Mouse (Mus musculus) T-helper 2 cell (primary cell): Measurements from ENCODE around the gene Gm20716.

Experiments used
- in situ Hi-C: fragments of 300-600 bp; cut with MboI, MseI; formaldehyde crosslinking; loops from one replicate; pipeline ENCODE4 v1.15.1; 2025; ENCODE audit warnings: high pct_unique_total_duplicates

Gene Gm20716

DNA sequence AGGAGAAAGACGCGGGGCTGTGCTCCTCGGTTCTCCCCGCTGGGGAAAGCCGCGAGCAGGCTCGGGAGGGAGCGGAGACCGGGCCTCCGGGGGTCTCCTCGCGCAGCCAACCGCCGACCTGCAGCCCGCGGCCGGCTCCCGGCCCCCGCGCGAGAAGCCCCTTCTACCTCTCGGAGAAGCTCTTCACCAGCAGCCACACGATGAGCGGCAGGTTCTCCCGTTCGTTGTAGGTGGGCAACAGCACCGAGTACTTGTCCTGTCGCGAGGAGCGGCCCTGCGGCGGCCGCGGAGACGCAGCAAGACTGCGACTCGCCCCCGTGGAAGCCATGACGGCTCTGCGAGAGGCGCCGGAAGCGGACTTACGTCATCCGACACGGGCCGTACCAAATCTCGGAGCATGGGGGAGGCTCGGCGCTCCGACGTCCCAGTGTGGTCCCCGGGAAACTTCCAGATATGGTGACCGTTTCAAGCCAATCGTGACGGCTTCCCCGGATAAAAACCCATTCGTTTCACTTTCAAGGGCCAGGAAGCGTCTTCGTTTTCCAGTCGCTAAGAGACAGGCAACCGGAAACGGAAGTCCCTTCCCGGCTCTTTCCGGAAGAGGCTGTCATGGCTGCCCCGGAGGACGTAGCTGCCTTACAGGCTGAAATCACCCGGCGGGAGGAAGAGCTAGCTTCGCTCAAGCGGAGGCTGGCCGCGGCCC lies at the start of gene Gm20716, which contains the start of the genes Dpm1 and Mocs3:
Gene Gm20716 (minus strand): TSS at position 339 of the 703 bp plus-strand sequence.
Gene Dpm1 (minus strand): TSS at position 566 of the 703 bp plus-strand sequence.
Gene Mocs3 (plus strand): TSS at position 597 of the 703 bp plus-strand sequence.
- in situ Hi-C loops, result no loop called here

DNA sequence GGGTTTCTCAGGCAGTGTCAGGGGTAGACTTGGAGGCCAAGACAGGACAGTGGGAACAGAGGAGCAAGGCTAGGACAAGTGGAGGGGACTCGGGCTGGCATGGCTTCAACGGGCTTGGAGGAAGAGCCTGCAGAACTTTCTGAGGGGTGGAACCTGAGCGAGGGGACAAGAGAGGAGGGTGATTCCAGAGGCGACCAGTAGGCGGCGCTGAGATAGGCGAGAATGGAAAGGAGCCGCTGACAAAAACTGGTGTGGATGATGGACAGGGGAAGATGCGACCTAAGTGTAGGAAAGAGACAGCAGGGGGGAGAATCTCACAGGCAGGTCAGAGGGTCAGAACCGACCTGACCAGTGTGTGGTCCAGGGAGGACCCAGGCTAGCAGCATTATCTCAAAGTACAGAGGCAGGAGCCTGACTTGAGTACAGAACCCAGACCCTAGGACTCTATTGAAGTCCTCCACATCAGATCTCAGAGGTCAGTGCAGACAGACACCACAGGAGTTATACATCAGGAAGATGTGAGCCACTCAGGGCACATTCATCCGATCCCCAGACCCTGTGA lies 44.3 kb upstream of the Gm20716 start:
- in situ Hi-C loops, result no loop called here

GRCm38 (mm10) chr2:168273387-168273786 lies 43.2 kb upstream of the Gm20716 start:
- in situ Hi-C loops, result no loop called here

GRCm38 (mm10) chr2:168268033-168268432 lies 37.9 kb upstream of the Gm20716 start:
- in situ Hi-C loops, result no loop called here

- in situ Hi-C loops, result no loop called here
Observed at GRCm38 (mm10) chr2:168260900-168261299, 30.7 kb upstream of the Gm20716 start.

DNA sequence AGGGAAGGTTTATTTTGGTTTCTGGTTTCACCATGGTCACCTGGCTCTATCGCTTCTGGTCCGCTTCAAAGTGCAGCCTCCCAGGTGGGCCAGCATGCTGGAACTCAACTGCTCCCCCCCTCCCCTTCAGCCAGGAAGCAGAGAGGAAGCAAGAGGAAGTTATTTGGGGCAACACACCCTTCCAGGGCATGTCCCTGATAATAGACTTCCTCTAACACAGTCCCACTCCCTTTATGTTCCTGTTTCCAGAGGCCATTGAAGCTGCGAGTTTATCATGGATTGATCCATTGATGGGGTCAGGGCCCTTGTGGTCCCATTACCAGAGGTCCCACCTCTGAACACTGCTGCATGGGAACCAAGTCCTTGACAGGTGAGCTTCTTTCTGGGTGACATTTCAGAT lies 30.0 kb upstream of the Gm20716 start:
- in situ Hi-C loops, result no loop called here

- in situ Hi-C loops, result loop anchor here (10.0 kb wide), 1 partner anchor 376 kb away; no protein-coding TSS in a partner anchor
Observed at GRCm38 (mm10) chr2:168259046-168259445, 28.9 kb upstream of the Gm20716 start.

GRCm38 (mm10) chr2:168257188-168257587 lies 27.0 kb upstream of the Gm20716 start:
- in situ Hi-C loops, result loop anchor here (10.0 kb wide), 1 partner anchor 378 kb away; no protein-coding TSS in a partner anchor

GRCm38 (mm10) chr2:168256506-168256905 lies 26.3 kb upstream of the Gm20716 start:
- in situ Hi-C loops, result loop anchor here (10.0 kb wide), 1 partner anchor 378 kb away; no protein-coding TSS in a partner anchor

DNA sequence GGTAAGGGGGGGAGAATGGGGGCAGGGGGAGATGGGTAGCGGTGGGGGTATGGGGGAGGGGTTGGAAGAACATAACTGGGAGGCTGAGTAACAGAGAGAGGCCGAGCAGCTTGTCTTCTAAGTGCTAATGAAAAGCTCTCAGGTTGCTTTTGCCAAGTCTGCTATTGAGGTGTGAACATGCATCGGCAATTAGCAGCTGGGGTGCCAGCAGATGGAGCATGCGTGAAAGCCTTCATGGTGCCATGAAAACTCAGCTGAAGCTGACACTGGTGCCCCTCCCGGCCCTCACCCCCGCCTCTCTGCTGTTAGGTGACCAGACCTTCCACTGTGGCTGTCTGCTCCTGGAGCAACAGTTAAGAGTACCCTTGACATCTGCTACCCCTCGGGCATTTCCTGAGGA lies 23.7 kb upstream of the Gm20716 start:
- in situ Hi-C loops, result loop anchor here (5.0 to 10.0 kb wide), 2 partner anchors 188 to 381 kb away; no protein-coding TSS in a partner anchor

- in situ Hi-C loops, result loop anchor here (5.0 to 10.0 kb wide), 2 partner anchors 190 to 382 kb away; no protein-coding TSS in a partner anchor
Observed at GRCm38 (mm10) chr2:168252639-168253292, 22.6 kb upstream of the Gm20716 start.

DNA sequence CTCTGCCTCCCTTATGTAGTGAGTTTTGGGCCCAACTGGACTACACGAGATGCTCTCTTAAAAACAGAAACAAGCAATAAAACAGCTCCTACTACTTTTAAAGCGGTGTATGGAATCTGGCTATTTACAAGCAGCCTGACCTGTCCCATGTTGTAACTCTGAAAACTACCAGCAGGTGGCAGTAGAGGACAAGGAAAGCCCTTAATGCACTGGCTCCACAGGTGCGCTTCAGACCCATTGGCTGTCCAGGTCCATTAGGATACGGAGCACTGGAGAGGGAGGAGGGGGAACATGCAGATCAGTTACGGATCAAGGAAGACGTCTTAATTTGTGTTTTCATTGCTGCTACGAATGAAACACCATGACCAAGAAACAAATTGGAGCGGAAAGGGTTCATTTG lies 20.1 kb upstream of the Gm20716 start:
- in situ Hi-C loops, result loop anchor here (5.0 to 10.0 kb wide), 2 partner anchors 192 to 385 kb away; no protein-coding TSS in a partner anchor

GRCm38 (mm10) chr2:168248856-168249245 lies 18.7 kb upstream of the Gm20716 start:
- in situ Hi-C loops, result no loop called here

DNA sequence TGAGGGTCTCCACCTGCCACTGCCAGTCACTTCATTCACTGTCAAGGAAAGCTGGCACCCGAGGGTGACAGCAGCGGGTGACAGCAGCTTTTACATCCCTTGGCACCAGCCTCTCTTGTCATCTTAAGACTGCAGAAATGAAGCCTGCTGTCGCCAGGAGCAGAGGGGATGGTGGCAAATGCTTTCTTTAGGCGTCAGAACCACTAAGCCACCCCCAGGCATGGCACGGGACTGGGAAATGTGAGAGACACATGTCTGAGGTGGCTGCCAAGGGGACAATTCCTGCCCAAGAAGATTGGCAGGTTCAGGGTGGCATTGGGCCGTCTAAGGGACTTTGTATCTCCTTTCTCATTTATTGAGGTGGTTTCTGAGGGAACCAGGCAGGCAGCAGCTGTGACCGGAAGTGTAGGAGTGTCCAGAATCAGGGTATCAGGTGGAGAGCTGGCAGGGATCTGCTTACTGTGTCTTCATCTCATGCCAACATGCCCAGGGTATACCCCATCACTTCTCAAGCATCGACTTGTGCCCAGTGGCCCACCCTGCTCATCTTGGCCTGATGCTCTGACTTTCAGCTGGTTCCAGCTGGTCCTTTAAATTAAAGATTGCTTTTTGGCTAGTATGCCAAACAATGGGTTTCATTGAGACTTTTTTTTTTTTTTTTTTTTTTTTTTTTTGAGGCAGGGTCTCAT lies 18.1 kb upstream of the Gm20716 start:
- in situ Hi-C loops, result no loop called here

DNA sequence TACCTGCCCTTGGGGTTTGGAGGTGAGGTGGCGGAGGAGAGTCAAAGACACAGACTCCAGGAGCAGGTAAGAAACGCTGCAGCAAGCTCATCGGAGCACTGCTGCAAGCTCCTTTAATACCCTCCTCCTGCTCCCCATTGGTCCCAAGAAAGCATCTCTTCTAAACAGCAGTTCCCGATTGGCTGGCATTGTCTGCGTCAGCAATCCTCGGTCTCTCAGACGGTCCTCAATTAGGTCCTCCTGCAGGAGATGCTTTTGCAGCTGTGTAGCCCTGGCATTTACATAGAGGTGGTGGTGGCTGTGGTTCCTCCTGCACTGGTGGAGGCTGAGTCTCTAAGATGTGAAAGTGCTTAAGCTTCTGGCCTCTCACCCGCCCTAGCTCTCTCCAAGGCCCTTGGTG lies 15.4 kb upstream of the Gm20716 start:
- in situ Hi-C loops, result no loop called here

DNA sequence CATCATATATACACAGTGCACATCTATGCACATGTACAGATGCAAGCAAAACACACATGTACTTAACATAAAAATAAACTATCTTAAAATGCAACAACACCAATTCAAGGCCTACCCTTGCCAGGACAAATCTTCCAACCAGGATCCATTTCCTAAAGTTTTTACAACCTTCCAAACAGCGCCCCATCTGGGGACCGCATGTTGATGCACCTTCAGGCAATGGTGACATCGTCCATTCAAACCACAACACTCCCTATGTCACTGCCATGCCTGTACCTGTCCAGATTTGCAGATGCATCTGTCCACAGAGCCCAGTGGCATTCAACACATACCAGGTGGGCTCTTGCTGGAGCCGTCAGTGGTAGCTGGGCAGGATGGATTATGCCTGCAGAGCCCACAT lies 13.1 kb upstream of the Gm20716 start:
- in situ Hi-C loops, result no loop called here

GRCm38 (mm10) chr2:168242841-168243240 lies 12.7 kb upstream of the Gm20716 start:
- in situ Hi-C loops, result no loop called here

GRCm38 (mm10) chr2:168238335-168238734 lies 8.2 kb upstream of the Gm20716 start:
- in situ Hi-C loops, result no loop called here

- in situ Hi-C loops, result no loop called here
Observed at GRCm38 (mm10) chr2:168233286-168233685, 3.1 kb upstream of the Gm20716 start.

GRCm38 (mm10) chr2:168231471-168231829 lies 1.3 kb upstream of the Gm20716 start:
- in situ Hi-C loops, result no loop called here

- in situ Hi-C loops, result no loop called here
Observed at GRCm38 (mm10) chr2:168230773-168231470, 758 bp upstream of the Gm20716 start.
